Mouse (Mus musculus) brain, embryonic 14.5 days (tissue): Measurements from ENCODE around the gene Hes7. TPM values are rescaled to one million over a fixed set of nuclear protein-coding genes. Genes with fewer than 3 reads are reported as not detected.

Source experiments
- DNase-seq: peaks from one replicate; pipeline ENCODE4 v3.0.0-alpha.2; 2011; ENCODE audit warnings: low read depth
- CTCF ChIP-seq: fragments of 200-500 bp; IDR thresholded peaks from 2 replicates; pipeline ENCODE4 v1.5.1; 2012; ENCODE audit warnings: inconsistent platforms, mild to moderate bottlenecking, moderate library complexity, borderline replicate concordance; ENCODE audit not compliant: insufficient read depth, insufficient read length; ENCODE audit errors: extremely low read depth
- POLR2A ChIP-seq: fragments of 200-500 bp; IDR thresholded peaks from 2 replicates; pipeline ENCODE4 v1.6.1; 2012; ENCODE audit warnings: mild to moderate bottlenecking, inconsistent platforms, borderline replicate concordance; ENCODE audit not compliant: poor library complexity, insufficient read depth, insufficient read length, severe bottlenecking; ENCODE audit errors: extremely low read depth
- polyA plus RNA-seq: library from polyadenylated mRNA; depleted of rRNA; stranded (reverse); fragments of >200 nt; gene quantifications from 2 replicates; pipeline ENCODE4 v1.2.3, GENCODE M21; 2012

The Hes7 gene
- polyA plus RNA-seq, 1 experiment, result 0.45 TPM

DNA sequence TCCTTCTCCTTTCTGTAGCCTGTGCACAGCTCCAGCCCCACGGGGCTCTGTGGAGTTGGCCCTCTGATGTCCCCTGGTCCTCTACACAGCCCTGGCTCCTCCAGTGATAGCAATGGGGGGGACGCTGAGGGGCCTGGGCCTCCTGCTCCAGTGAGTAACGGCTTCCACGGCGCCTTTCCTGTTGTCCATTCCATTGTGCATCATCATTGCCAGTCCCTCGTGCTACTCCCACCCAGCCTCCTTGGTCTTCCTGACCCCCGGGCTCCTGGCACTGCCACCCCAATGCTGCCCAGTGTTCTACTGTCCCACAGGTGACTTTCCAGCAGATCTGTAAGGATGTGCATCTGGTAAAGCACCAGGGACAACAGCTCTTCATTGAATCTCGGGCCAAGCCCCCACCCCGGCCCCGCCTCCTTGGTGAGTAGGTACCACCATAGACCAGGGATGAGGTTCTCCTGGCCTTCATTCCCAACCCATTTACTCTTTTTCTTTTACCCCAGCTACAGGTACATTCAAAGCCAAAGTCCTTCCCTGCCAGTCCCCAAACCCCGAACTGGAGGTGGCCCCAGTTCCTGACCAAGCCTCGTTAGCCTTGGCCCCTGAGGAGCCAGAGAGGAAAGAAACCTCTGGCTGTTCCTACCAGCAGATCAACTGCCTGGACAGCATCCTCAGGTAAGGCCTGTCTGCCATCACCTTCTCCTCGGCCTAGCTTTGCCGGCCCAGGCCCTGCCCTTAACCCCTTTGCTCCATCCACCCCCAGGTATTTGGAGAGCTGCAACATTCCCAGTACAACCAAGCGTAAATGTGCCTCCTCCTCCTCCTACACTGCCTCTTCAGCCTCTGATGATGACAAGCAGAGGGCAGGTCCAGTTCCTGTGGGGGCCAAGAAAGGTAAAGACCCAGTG is 16.4 kb upstream of the Hes7 start:
- no peak for DNase-seq
- TF ChIP-seq CTCF, result no peak
- no peak for TF ChIP-seq POLR2A

DNA sequence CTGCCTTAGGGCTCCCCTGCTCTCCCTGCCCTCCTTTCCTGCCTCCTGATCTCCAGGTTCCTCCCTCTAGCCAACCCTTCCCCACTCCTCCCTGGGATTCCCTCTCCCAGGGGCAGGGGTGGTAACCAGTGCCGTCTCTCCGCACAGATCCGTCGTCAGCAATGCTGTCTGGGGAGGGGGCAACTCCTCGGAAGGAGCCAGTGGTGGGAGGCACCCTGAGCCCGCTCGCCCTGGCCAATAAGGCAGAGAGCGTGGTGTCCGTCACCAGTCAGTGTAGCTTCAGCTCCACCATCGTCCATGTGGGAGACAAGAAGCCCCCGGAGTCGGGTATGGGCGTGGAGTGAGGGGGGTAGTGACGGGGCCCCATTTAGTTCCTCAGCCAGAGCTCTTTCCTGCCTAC is 15.7 kb upstream of the Hes7 start:
- no peak for DNase-seq
- TF ChIP-seq CTCF (no peak), POLR2A (no peak)

DNA sequence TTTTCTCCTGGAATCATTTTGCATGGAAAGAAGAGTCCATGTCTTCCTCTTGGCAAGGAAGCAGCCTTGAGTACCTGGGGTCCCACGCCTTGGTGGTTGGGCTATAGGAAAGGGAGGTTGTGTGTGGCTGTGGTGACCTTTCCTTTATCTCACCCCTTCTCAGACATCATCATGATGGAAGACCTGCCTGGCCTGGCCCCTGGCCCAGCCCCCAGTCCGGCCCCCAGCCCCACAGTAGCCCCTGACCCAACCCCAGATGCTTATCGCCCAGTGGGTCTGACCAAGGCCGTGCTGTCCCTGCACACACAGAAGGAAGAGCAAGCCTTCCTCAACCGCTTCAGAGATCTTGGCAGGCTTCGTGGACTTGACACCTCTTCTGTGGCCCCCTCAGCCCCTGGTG is 15.0 kb upstream of the Hes7 start:
- DNase-seq, result no peak
- TF ChIP-seq POLR2A (no peak), CTCF (no peak)

DNA sequence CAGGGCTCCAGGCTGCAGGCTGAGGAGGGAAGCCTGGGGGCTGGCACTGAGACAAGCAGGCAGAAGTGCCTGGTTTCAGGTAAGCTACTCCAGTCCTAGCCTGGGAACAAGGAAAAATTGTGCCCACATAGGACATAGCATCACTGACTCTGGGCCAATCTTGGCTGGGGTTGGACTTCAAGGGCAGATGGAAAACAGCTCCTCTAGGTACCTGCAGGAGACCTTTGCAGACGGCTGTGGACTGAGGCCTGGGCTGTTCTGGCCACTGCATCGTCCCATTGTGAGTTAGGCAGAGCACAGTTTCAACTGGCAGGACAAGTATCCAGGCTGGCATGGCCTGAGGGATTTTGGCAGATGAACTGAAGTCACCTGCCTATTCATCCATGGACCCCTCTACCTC is 14.4 kb upstream of the Hes7 start:
- no peak for TF ChIP-seq CTCF
- TF ChIP-seq POLR2A, result no peak
- no peak for DNase-seq

DNA sequence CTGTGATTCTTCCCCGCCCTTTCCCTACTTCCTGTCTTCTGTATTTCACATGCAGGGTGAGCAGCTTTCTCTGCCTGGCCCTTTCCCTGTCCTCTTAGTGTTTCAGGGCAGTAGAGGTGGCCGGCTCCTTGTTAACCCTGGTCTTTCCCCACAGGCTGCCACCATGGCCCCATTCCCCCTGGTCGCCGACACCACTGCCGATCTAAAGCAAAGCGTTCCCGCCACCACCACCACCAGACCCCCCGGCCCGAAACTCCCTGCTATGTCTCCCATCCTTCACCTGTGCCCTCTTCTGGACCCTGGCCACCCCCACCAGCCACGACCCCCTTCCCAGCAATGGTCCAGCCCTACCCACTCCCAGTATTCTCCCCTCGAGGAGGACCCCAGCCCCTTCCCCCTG is 13.9 kb upstream of the Hes7 start:
- TF ChIP-seq POLR2A (no peak), CTCF (no peak)
- DNase-seq, result no peak

DNA sequence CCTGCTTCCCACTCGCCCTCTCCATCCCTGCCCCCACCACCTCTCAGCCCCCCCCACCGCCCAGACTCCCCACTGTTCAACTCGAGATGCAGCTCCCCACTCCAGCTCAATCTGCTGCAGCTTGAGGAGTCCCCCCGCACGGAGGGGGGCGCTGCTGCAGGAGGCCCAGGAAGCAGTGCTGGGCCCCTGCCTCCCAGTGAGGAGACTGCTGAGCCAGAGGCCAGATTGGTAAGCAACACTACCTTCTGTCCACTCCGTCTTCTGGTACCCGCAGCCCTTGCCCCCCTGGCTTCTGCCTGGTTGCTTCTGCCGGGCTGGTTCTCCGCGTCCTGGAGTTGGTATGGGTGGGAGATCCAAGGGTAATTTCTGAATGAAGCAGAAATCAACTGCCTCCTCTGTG is 13.4 kb upstream of the Hes7 start:
- TF ChIP-seq POLR2A (no peak), CTCF (no peak)

DNA sequence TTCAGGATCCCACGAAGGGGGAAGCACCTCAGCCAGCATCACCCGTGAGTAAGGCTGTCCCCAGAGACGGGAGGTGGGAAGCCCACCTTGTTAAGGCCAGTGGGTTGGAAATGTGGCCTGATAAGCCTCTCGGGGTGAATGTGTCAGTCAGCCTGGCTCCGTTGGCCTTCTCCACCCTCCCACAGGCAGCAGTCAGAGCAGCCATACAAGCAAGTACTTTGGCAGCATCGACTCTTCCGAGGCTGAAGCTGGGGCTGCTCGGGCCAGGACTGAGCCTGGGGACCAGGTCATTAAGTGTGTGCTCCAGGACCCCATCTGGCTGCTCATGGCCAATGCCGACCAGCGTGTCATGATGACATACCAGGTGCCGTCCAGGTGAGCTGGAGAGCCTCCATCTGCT is 12.5 kb upstream of the Hes7 start:
- DNase-seq, result no peak

More for the DNA sequence above, 13.4 kb upstream of the Hes7 start:
- DNase-seq, result no peak

DNA sequence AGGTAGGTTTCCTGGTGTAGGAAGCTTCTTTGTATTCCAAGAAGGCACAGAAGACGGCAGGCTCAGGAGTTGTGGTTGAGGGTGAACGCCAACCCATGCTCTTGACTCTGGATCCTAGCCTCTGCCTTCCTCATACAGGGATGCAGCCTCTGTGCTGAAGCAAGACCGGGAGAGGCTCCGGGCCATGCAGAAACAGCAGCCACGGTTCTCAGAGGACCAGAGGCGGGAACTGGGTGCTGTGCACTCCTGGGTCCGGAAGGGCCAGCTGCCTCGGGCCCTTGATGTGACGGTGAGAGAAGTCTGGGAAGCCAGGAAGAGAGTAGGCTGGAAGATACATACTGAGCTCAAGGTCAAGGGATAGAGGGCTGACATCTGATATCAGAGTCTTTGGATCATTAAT is 12.0 kb upstream of the Hes7 start:
- DNase-seq, result no peak
- TF ChIP-seq CTCF (no peak), POLR2A (no peak)

More for the DNA sequence above, 12.5 kb upstream of the Hes7 start:
- TF ChIP-seq CTCF (no peak), POLR2A (no peak)

DNA sequence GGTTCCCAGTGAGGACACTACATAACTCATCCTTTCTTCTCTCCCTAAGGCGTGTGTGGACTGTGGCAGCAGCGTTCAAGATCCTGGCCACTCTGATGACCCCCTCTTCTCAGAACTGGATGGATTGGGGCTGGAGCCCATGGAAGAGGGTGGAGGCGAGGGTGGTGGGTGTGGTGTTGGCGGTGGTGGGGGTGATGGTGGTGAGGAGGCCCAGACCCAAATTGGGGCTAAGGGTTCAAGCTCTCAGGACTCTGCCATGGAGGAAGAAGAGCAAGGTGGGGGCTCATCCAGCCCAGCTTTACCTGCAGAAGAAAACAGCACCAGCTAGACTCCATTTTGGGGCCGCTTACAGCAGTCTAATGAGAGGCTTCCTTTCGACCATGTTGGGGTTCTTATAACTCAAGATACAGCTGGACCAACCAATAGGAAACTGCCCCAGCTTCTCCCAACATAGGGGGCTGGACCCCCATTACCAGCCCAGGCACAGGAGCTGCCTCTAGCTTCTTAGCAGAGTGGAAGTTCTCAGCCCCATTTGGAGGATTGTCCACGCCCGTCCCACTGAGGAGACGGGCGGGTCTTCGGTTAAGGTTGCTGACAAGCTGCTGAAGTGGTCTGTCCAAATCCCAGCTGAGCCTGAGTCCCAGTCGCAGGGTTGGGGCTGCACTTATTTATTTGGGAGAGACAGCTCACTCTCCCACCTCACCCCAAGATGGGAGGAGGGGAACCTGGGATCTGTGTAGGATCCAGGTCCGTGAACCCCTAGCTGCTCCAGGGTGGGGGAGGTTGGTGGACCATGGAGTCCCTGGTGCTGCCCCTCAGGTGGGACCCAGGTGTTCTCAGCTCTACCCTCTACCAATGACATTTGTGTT is 10.9 kb upstream of the Hes7 start:
- TF ChIP-seq CTCF, result no peak
- no peak for TF ChIP-seq POLR2A
- DNase-seq, result no peak

DNA sequence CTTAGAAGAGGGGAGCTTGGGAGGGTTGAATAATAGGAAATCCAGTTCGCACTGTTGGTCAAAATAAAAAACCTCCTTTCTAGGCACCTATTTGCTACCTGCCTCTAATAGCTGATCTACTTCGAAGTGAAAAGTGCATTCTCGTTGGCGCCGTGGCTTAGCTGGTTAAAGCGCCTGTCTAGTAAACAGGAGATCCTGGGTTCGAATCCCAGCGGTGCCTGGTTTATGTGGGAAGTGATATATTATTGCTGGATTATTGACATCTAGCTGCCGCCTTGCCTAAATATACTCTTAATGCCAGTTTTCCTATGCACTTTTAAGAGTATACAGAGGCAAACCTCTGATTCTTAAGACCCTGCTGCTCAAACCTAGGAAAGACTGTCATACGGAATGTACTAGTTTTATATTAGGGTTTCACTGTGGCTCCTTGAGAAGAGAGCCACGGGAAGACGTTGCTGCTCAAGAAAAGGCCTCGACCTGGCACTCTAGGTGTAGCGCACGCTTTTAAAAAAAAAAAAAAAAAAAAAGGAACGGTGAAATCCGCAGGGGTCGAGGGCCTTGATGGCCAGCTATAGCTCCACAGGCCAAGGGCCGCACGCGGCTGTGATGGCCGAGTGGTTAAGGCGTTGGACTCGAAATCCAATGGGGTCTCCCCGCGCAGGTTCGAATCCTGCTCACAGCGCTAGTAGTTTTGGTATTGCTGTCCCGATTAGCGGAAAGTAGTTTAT is 9.7 kb upstream of the Hes7 start:
- TF ChIP-seq POLR2A (no peak), CTCF (no peak)
- peak; percentile 90 for DNase-seq
